Mouse (Mus musculus): Measurements from ENCODE around the gene Lhx9. TPM values are rescaled to one million over a fixed set of nuclear protein-coding genes. Genes with fewer than 3 reads are reported as not detected.

The Lhx9 gene
- polyA plus RNA-seq, 1 experiment from 2014 or later = 18.1 TPM

- 2% methylated on average over 3 of the region's 3 CpGs for WGBS
- H3K4me3 ChIP-seq = no peak overlapping the region
- no peaks in the 10 kb centered on the region for H3K9me3 ChIP-seq
- no peak for DNase-seq (ENCODE audit: low spot score)
- no peaks in the 10 kb centered on the region for H3K36me3 ChIP-seq
- peaks cover 6% of the 10 kb centered on the region for H3K4me1 ChIP-seq (replicated peaks)
- H3K27ac ChIP-seq = no peak overlapping the region
- peaks cover 88% of the 10 kb centered on the region for H3K27me3 ChIP-seq (ENCODE audit: insufficient read depth, poor library complexity, severe bottlenecking)
Observed at GRCm38 (mm10) chr1:138835355-138835900, 12.9 kb downstream of the Lhx9 start.

GRCm38 (mm10) chr1:138831309-138831708, 17.1 kb downstream of the Lhx9 start:
- no peaks in the 10 kb centered on the region for H3K4me1 ChIP-seq (replicated peaks)
- H3K36me3 ChIP-seq = no peaks in the 10 kb centered on the region
- H3K9me3 ChIP-seq = no peaks in the 10 kb centered on the region
- peak; percentile 71 for DNase-seq (ENCODE audit: low spot score)
- WGBS = under 1% methylated on average over 16 of the region's 16 CpGs
- peaks cover 51% of the 10 kb centered on the region for H3K27me3 ChIP-seq (ENCODE audit: insufficient read depth, poor library complexity, severe bottlenecking)
- H3K4me3 ChIP-seq = peak overlapping the region; percentile 43
- no peak overlapping the region for H3K27ac ChIP-seq

- Histone ChIP-seq H3K36me3 (no peaks in the 10 kb centered on the region), H3K27me3 (ENCODE audit: insufficient read depth, poor library complexity, severe bottlenecking) (peaks cover 7% of the 10 kb centered on the region), H3K4me3 (no peak overlapping the region), H3K9me3 (no peaks in the 10 kb centered on the region), H3K27ac (no peak overlapping the region), H3K4me1 (replicated peaks) (no peaks in the 10 kb centered on the region)
- 76% methylated on average over 6 of the region's 6 CpGs for WGBS
- DNase-seq (ENCODE audit: low spot score) = no peak
Observed at GRCm38 (mm10) chr1:138826841-138827240, 21.5 kb downstream of the Lhx9 start.

GRCm38 (mm10) chr1:138822985-138823322, 25.4 kb downstream of the Lhx9 start:
- H3K4me3 ChIP-seq = no peak overlapping the region
- no peak overlapping the region for H3K27ac ChIP-seq
- no peaks in the 10 kb centered on the region for H3K9me3 ChIP-seq
- 88% methylated on average over 1 of the region's 1 CpGs for WGBS
- DNase-seq (ENCODE audit: low spot score) = no peak
- no peaks in the 10 kb centered on the region for H3K4me1 ChIP-seq (replicated peaks)
- H3K27me3 ChIP-seq (ENCODE audit: insufficient read depth, poor library complexity, severe bottlenecking) = no peaks in the 10 kb centered on the region
- H3K36me3 ChIP-seq = no peaks in the 10 kb centered on the region

- no peaks in the 10 kb centered on the region for H3K9me3 ChIP-seq
- DNase-seq (ENCODE audit: low spot score) = no peak
- H3K36me3 ChIP-seq = no peaks in the 10 kb centered on the region
- H3K4me1 ChIP-seq (replicated peaks) = no peaks in the 10 kb centered on the region
- WGBS = 89% methylated on average over 7 of the region's 7 CpGs
- no peaks in the 10 kb centered on the region for H3K27me3 ChIP-seq (ENCODE audit: insufficient read depth, poor library complexity, severe bottlenecking)
- no peak overlapping the region for H3K27ac ChIP-seq
- no peak overlapping the region for H3K4me3 ChIP-seq
Observed at GRCm38 (mm10) chr1:138822255-138822984, 26.0 kb downstream of the Lhx9 start.

GRCm38 (mm10) chr1:138801732-138802131, 46.6 kb downstream of the Lhx9 start:
- H3K4me1 ChIP-seq (replicated peaks) = no peaks in the 10 kb centered on the region
- H3K27ac ChIP-seq = no peak overlapping the region
- 60% methylated on average over 3 of the region's 3 CpGs for whole genome bisulfite sequencing
- DNase-seq (ENCODE audit: low spot score) = no peak
- H3K27me3 ChIP-seq (ENCODE audit: insufficient read depth, poor library complexity, severe bottlenecking) = no peaks in the 10 kb centered on the region
- no peaks in the 10 kb centered on the region for H3K9me3 ChIP-seq
- H3K36me3 ChIP-seq = no peaks in the 10 kb centered on the region
- H3K4me3 ChIP-seq = no peak overlapping the region

- Histone ChIP-seq H3K4me3 (no peak overlapping the region), H3K27me3 (ENCODE audit: insufficient read depth, poor library complexity, severe bottlenecking) (no peaks in the 10 kb centered on the region), H3K9me3 (no peaks in the 10 kb centered on the region), H3K36me3 (no peaks in the 10 kb centered on the region), H3K27ac (no peak overlapping the region), H3K4me1 (replicated peaks) (no peaks in the 10 kb centered on the region)
- DNase-seq (ENCODE audit: low spot score) = no peak
- WGBS = 74% methylated on average over 3 of the region's 3 CpGs
Observed at GRCm38 (mm10) chr1:138801296-138801695, 47.1 kb downstream of the Lhx9 start.

- Histone ChIP-seq H3K27me3 (ENCODE audit: insufficient read depth, poor library complexity, severe bottlenecking) (no peaks in the 10 kb centered on the region), H3K36me3 (no peaks in the 10 kb centered on the region), H3K4me3 (no peak overlapping the region), H3K4me1 (replicated peaks) (no peaks in the 10 kb centered on the region), H3K27ac (no peak overlapping the region), H3K9me3 (no peaks in the 10 kb centered on the region)
- no peak for DNase-seq (ENCODE audit: low spot score)
Observed at GRCm38 (mm10) chr1:138799692-138800314, 48.6 kb downstream of the Lhx9 start.

- DNase-seq (ENCODE audit: low spot score) = no peak
- whole genome bisulfite sequencing = 89% methylated on average over 5 of the region's 5 CpGs
- Histone ChIP-seq H3K4me3 (no peak overlapping the region), H3K9me3 (no peaks in the 10 kb centered on the region), H3K27ac (no peak overlapping the region), H3K36me3 (no peaks in the 10 kb centered on the region), H3K27me3 (ENCODE audit: insufficient read depth, poor library complexity, severe bottlenecking) (no peaks in the 10 kb centered on the region), H3K4me1 (replicated peaks) (no peaks in the 10 kb centered on the region)
Observed at GRCm38 (mm10) chr1:138798110-138798509, 50.3 kb downstream of the Lhx9 start.

- WGBS = 83% methylated on average over 10 of the region's 10 CpGs
- no peak overlapping the region for H3K4me3 ChIP-seq
- H3K27me3 ChIP-seq (ENCODE audit: insufficient read depth, poor library complexity, severe bottlenecking) = no peaks in the 10 kb centered on the region
- no peaks in the 10 kb centered on the region for H3K4me1 ChIP-seq (replicated peaks)
- no peaks in the 10 kb centered on the region for H3K9me3 ChIP-seq
- H3K36me3 ChIP-seq = no peaks in the 10 kb centered on the region
- no peak overlapping the region for H3K27ac ChIP-seq
- DNase-seq (ENCODE audit: low spot score) = no peak
Observed at GRCm38 (mm10) chr1:138785856-138786255, 62.5 kb downstream of the Lhx9 start.

GRCm38 (mm10) chr1:138784019-138784418, 64.4 kb downstream of the Lhx9 start:
- H3K27ac ChIP-seq = no peak overlapping the region
- H3K27me3 ChIP-seq (ENCODE audit: insufficient read depth, poor library complexity, severe bottlenecking) = no peaks in the 10 kb centered on the region
- H3K36me3 ChIP-seq = no peaks in the 10 kb centered on the region
- DNase-seq (ENCODE audit: low spot score) = no peak
- WGBS = 69% methylated on average over 5 of the region's 5 CpGs
- no peaks in the 10 kb centered on the region for H3K9me3 ChIP-seq
- H3K4me3 ChIP-seq = no peak overlapping the region
- H3K4me1 ChIP-seq (replicated peaks) = no peaks in the 10 kb centered on the region
